Mouse (Mus musculus) neural tube, embryonic 14.5 days (tissue): ENCODE measurements around the gene Rhpn2. TPM values are rescaled to one million over a fixed set of nuclear protein-coding genes. Genes with fewer than 3 reads are reported as not detected.
A peak's percentile ranks its signal among the peaks of the same experiment; 100 is the strongest.

Experiments used
- ATAC-seq: fragments of 200-750 bp; cut with Nextera tagmentation; 2 replicates; pipeline ENCODE4 v1.8.0; 2017; ENCODE audit warnings: low read depth, mild to moderate bottlenecking, moderate TSS enrichment, moderate library complexity
- H3K27ac ChIP-seq: fragments of 300-500 bp; sonication (generic); 2 replicates; pipeline ENCODE4 v1.5.1; 2014; ENCODE audit warnings: low read depth, mild to moderate bottlenecking, control low read depth, low read length, moderate library complexity, mixed read lengths
- H3K27me3 ChIP-seq: fragments of 300-500 bp; sonication (generic); 2 replicates; pipeline ENCODE4 v1.6.1; 2014; ENCODE audit warnings: low read length; ENCODE audit not compliant: control insufficient read depth, insufficient read depth
- H3K36me3 ChIP-seq: fragments of 300-500 bp; sonication (generic); 2 replicates; pipeline ENCODE4 v1.6.1; 2014; ENCODE audit warnings: low read length, mixed read lengths; ENCODE audit not compliant: control insufficient read depth, insufficient read depth
- H3K4me1 ChIP-seq: fragments of 300-500 bp; sonication (generic); 2 replicates; pipeline ENCODE4 v1.6.1; 2014; ENCODE audit warnings: low read length; ENCODE audit not compliant: control insufficient read depth, insufficient read depth
- H3K4me2 ChIP-seq: fragments of 300-500 bp; sonication (generic); 2 replicates; pipeline ENCODE4 v1.6.1; 2014; ENCODE audit warnings: mild to moderate bottlenecking, low read depth, low read length, control low read depth
- H3K4me3 ChIP-seq: fragments of 300-500 bp; sonication (generic); 2 replicates; pipeline ENCODE4 v1.5.1; 2014; ENCODE audit warnings: low read depth, low read length, control low read depth, mixed read lengths
- H3K9ac ChIP-seq: fragments of 300-500 bp; sonication (generic); replicated peaks from 2 replicates; pipeline ENCODE4 v1.6.1; 2014; ENCODE audit warnings: low read depth, mild to moderate bottlenecking, control low read depth, low read length, mixed read lengths
- H3K9me3 ChIP-seq: fragments of 300-500 bp; sonication (generic); 2 replicates; pipeline ENCODE4 v1.6.1; 2016; ENCODE audit warnings: low read length; ENCODE audit not compliant: control insufficient read depth
- WGBS: fragments of 180-500 bp; shearing (Covaris S2); extraction: QIAGEN DNeasy Blood & Tissue Kit; methylation state at CpG from one replicate; pipeline ENCODE4 v1.1.7; 2014; 5-methylcytosine and 5-hydroxymethylcytosine counted together
- polyA plus RNA-seq: library from polyadenylated mRNA; unstranded; fragments of >200 nt; fragmentation: Nextera tagmentation; extraction: Ambion mirVana; gene quantifications from 2 replicates; pipeline ENCODE4 v1.2.1, GENCODE M21; 2014

Rhpn2 gene
- polyA plus RNA-seq, 1 experiment from 2014 or later = 5.8 TPM

GRCm38 (mm10) chr7:35379492-35380119, 45.6 kb downstream of the Rhpn2 start:
- Histone ChIP-seq H3K4me3 (no peak overlapping the region), H3K4me1 (no peaks in the 10 kb centered on the region), H3K27ac (no peak overlapping the region), H3K36me3 (no peaks in the 10 kb centered on the region), H3K4me2 (no peak overlapping the region), H3K9ac (no peak overlapping the region), H3K9me3 (no peaks in the 10 kb centered on the region), H3K27me3 (no peaks in the 10 kb centered on the region)
- 52% methylated on average over 16 of the region's 16 CpGs for WGBS
- peak; percentile 54; the same call in 1 of the 2 replicates for ATAC-seq

- Histone ChIP-seq H3K4me1 (no peaks in the 10 kb centered on the region), H3K9ac (no peak overlapping the region), H3K27ac (no peak overlapping the region), H3K36me3 (no peaks in the 10 kb centered on the region), H3K4me3 (no peak overlapping the region), H3K9me3 (no peaks in the 10 kb centered on the region), H3K4me2 (no peak overlapping the region), H3K27me3 (no peaks in the 10 kb centered on the region)
- WGBS = 87% methylated on average over 8 of the region's 8 CpGs
- no peak for ATAC-seq
These were observed 46.4 kb downstream of the Rhpn2 start for GRCm38 (mm10) chr7:35380351-35380750.

- no peak for ATAC-seq
- no peaks in the 10 kb centered on the region for H3K36me3 ChIP-seq
- H3K4me3 ChIP-seq = no peak overlapping the region
- H3K4me1 ChIP-seq = no peaks in the 10 kb centered on the region
- no peaks in the 10 kb centered on the region for H3K9me3 ChIP-seq
- H3K27me3 ChIP-seq = no peaks in the 10 kb centered on the region
- no peak overlapping the region for H3K27ac ChIP-seq
- no peak overlapping the region for H3K9ac ChIP-seq
- no peak overlapping the region for H3K4me2 ChIP-seq
- 63% methylated on average over 12 of the region's 16 CpGs for WGBS
These were observed 47.9 kb downstream of the Rhpn2 start for GRCm38 (mm10) chr7:35381861-35382260.

DNA sequence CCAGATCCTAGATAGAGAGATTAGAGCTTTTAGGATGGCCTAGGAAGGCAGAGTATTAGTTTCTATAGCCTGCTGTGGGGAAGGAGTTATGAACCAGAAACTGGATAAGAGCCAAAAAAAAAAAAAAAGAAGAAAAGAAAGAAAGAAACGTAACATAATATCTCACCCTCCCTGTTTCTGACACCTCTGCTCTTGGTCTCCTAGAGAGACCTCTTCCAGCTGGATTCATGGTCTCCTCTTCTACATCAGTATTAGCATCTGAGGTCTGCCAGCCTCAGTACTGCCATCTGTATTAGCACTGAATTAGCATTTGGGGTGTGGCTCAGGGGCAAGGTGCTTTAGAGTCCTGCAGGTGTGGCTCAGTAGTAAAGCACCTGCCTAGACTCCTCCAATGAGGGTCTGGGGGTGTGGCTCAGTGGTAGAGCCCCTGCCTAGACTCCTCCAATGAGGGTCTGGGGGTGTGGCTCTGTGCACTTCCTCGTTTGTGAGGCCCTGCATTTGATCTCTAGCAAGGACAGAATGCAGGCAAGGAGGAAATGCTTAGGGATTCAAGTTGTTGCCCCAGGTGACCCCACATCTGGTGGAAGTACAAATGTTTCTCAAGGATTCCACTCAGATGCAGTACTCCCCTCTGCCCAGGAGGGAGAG, 48.9 kb downstream of the Rhpn2 start:
- 63% methylated on average over 2 of the region's 2 CpGs for WGBS
- ATAC-seq = no peak

GRCm38 (mm10) chr7:35386525-35386952, 52.6 kb downstream of the Rhpn2 start:
- H3K4me3 ChIP-seq = no peak overlapping the region
- H3K9ac ChIP-seq = no peak overlapping the region
- no peaks in the 10 kb centered on the region for H3K4me1 ChIP-seq
- H3K27ac ChIP-seq = no peak overlapping the region
- no peak for ATAC-seq
- H3K9me3 ChIP-seq = no peaks in the 10 kb centered on the region
- H3K36me3 ChIP-seq = no peaks in the 10 kb centered on the region
- H3K4me2 ChIP-seq = no peak overlapping the region
- 65% methylated on average over 6 of the region's 6 CpGs for WGBS
- no peaks in the 10 kb centered on the region for H3K27me3 ChIP-seq

More for the DNA sequence above, 48.9 kb downstream of the Rhpn2 start:
- Histone ChIP-seq H3K9ac (no peak overlapping the region), H3K4me3 (no peak overlapping the region), H3K4me1 (no peaks in the 10 kb centered on the region), H3K27ac (no peak overlapping the region), H3K4me2 (no peak overlapping the region), H3K9me3 (no peaks in the 10 kb centered on the region), H3K36me3 (no peaks in the 10 kb centered on the region), H3K27me3 (no peaks in the 10 kb centered on the region)

GRCm38 (mm10) chr7:35388694-35389093, 54.7 kb downstream of the Rhpn2 start:
- H3K4me1 ChIP-seq = no peaks in the 10 kb centered on the region
- H3K27me3 ChIP-seq = no peaks in the 10 kb centered on the region
- no peak overlapping the region for H3K27ac ChIP-seq
- 0 out of 2 replicates have a peak, but pooled peaks cover 4% of the 10 kb centered on the region for H3K36me3 ChIP-seq
- ATAC-seq = no peak
- no peak overlapping the region for H3K9ac ChIP-seq
- H3K4me2 ChIP-seq = no peak overlapping the region
- H3K9me3 ChIP-seq = no peaks in the 10 kb centered on the region
- 86% methylated on average over 6 of the region's 6 CpGs for WGBS
- no peak overlapping the region for H3K4me3 ChIP-seq

- WGBS = 60% methylated on average over 5 of the region's 5 CpGs
- ATAC-seq = no peak
- H3K36me3 ChIP-seq = 0 out of 2 replicates have a peak, but pooled peaks cover 4% of the 10 kb centered on the region
- no peak overlapping the region for H3K4me2 ChIP-seq
- no peaks in the 10 kb centered on the region for H3K9me3 ChIP-seq
- no peak overlapping the region for H3K4me3 ChIP-seq
- H3K27ac ChIP-seq = no peak overlapping the region
- H3K27me3 ChIP-seq = no peaks in the 10 kb centered on the region
- peaks cover 14% of the 10 kb centered on the region for H3K4me1 ChIP-seq
- H3K9ac ChIP-seq = no peak overlapping the region
These were observed 59.0 kb downstream of the Rhpn2 start for GRCm38 (mm10) chr7:35392935-35393334.

DNA sequence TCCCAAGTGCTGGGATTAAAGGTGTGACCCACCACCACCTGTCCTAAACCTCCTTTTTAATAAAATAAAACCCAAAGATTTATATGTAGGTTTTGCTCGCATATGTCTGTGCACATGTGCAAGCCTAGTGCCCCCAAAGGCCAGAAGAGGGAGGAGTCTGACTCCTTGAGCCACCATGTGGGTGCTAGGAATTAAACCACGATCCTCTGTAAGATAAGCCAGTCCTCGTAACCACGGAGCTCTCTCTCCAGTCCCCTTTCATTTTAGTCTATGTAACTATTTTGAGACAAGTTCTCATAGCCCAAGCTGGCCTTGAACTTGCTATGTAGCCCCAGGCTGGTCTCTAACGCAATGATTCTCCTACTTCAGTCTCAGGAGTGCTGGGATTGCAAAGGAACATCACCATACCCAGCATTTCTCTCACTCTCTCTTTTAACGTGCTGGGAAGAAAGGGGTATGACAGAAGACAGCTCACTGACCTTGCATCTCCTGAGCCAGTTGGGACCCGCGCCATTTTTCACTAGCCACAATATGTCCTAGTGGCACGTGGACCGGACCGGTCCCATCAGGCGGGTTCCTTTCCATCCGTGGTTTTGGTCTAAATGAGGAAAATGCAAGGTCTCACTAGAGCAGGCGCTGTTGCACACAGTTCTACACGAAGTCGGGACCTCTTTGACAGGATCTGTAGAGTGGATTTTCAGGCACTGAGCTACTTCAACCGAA, 61.9 kb downstream of the Rhpn2 start:
- Histone ChIP-seq H3K27ac (no peak overlapping the region), H3K9me3 (no peaks in the 10 kb centered on the region), H3K4me2 (peak overlapping the region; percentile 50), H3K4me1 (peaks cover 14% of the 10 kb centered on the region), H3K4me3 (peak overlapping the region; percentile 63), H3K27me3 (no peaks in the 10 kb centered on the region), H3K36me3 (0 out of 2 replicates have a peak, but pooled peaks cover 4% of the 10 kb centered on the region), H3K9ac (peak overlapping the region; percentile 48)
- ATAC-seq = no peak
- 16% methylated on average over 17 of the region's 17 CpGs for WGBS
